Mouse (Mus musculus): ENCODE measurements around the gene Podnl1. TPM values are rescaled to one million over a fixed set of nuclear protein-coding genes. Genes with fewer than 3 reads are reported as not detected.

Gene Podnl1
- polyA plus RNA-seq, 1 experiment from 2014 or later: 0.12 TPM

- Histone ChIP-seq H3K9me3 (no peaks in the 10 kb centered on the region), H3K4me3 (no peak overlapping the region), H3K9ac (no peak overlapping the region), H3K4me2 (no peak overlapping the region), H3K4me1 (no peaks in the 10 kb centered on the region), H3K27me3 (replicated peaks) (peaks cover 25% of the 10 kb centered on the region), H3K27ac (replicated peaks) (no peak overlapping the region), H3K36me3 (peaks cover 17% of the 10 kb centered on the region)
- WGBS: 50% methylated on average over 8 of the region's 8 CpGs
- no peak for ATAC-seq (ENCODE audit: extremely low read depth, insufficient number of reproducible peaks, low FRiP score, low TSS enrichment)
Measured at GRCm38 (mm10) chr8:84128277-84128676, 2.5 kb downstream of the Podnl1 start.

DNA sequence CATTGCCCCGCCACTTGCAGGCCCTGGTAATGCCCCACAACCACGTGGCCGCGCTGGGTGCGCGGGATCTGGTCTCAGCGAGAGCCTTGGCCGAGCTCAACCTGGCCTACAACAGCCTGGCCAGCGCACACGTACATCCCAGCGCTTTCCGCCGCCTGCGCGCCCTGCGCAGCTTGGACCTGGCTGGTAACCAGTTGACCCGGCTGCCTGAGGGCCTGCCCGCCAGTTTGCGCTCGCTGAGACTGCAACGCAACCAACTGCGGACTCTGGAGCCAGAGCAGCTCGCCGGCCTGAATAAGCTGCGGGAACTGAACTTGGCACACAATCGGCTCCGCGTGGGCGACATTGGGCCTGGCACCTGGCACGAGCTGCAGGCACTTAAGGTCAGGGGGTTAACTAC is 5.0 kb downstream of the Podnl1 start:
- no peaks in the 10 kb centered on the region for H3K9me3 ChIP-seq
- H3K36me3 ChIP-seq: peaks cover 42% of the 10 kb centered on the region
- H3K4me3 ChIP-seq: no peak overlapping the region
- H3K27me3 ChIP-seq (replicated peaks): peaks cover 25% of the 10 kb centered on the region
- ATAC-seq (ENCODE audit: extremely low read depth, insufficient number of reproducible peaks, low FRiP score, low TSS enrichment): no peak
- no peak overlapping the region for H3K4me2 ChIP-seq
- H3K27ac ChIP-seq (replicated peaks): no peak overlapping the region
- H3K4me1 ChIP-seq: no peaks in the 10 kb centered on the region
- H3K9ac ChIP-seq: no peak overlapping the region; the same call in 1 of the 2 replicates
- 42% methylated on average over 30 of the region's 30 CpGs for WGBS

DNA sequence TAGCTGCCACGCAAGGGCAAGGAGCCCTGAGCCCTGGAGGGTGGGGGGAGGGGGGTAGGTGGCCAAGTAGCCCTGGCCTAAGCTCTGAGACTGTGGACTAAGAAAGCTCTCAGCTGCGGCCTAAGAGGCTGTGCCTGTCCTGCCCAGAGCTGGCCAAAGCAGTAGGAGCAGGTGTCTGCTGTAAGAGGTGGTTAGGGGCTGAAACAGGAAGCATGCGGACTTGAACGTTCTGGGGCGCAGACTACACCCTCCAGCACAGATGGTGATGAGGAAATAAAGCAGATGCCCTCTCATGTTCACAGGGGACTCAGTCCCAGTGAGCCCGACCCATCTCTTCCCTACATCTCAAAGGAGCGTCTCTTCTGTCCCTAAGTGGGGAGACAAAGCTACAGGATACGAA is 6.4 kb downstream of the Podnl1 start:
- Histone ChIP-seq H3K9ac (no peak overlapping the region), H3K27me3 (replicated peaks) (peaks cover 23% of the 10 kb centered on the region), H3K36me3 (peaks cover 56% of the 10 kb centered on the region), H3K4me3 (no peak overlapping the region), H3K9me3 (no peaks in the 10 kb centered on the region), H3K27ac (replicated peaks) (no peak overlapping the region), H3K4me2 (no peak overlapping the region), H3K4me1 (no peaks in the 10 kb centered on the region)
- WGBS: 73% methylated on average over 8 of the region's 8 CpGs
- no peak for ATAC-seq (ENCODE audit: extremely low read depth, insufficient number of reproducible peaks, low FRiP score, low TSS enrichment)

GRCm38 (mm10) chr8:84137848-84138247 is 12.1 kb downstream of the Podnl1 start:
- Histone ChIP-seq H3K4me1 (no peaks in the 10 kb centered on the region), H3K27ac (replicated peaks) (no peak overlapping the region), H3K27me3 (replicated peaks) (no peaks in the 10 kb centered on the region), H3K4me2 (no peak overlapping the region), H3K9me3 (no peaks in the 10 kb centered on the region), H3K4me3 (no peak overlapping the region), H3K9ac (no peak overlapping the region), H3K36me3 (peaks cover 100% of the 10 kb centered on the region)
- 85% methylated on average over 3 of the region's 3 CpGs for WGBS
- no peak for ATAC-seq (ENCODE audit: extremely low read depth, insufficient number of reproducible peaks, low FRiP score, low TSS enrichment)

- Histone ChIP-seq H3K9ac (no peak overlapping the region), H3K4me2 (no peak overlapping the region), H3K4me1 (peaks cover 4% of the 10 kb centered on the region; the same call in 1 of the 2 replicates), H3K4me3 (no peak overlapping the region), H3K27ac (replicated peaks) (no peak overlapping the region), H3K27me3 (replicated peaks) (no peaks in the 10 kb centered on the region), H3K9me3 (no peaks in the 10 kb centered on the region), H3K36me3 (peaks cover 86% of the 10 kb centered on the region)
- no peak for ATAC-seq (ENCODE audit: extremely low read depth, insufficient number of reproducible peaks, low FRiP score, low TSS enrichment)
- WGBS: 81% methylated on average over 4 of the region's 4 CpGs
Measured at GRCm38 (mm10) chr8:84140838-84141237, 15.0 kb downstream of the Podnl1 start.

GRCm38 (mm10) chr8:84144636-84145245 is 19.0 kb downstream of the Podnl1 start:
- H3K36me3 ChIP-seq: peaks cover 47% of the 10 kb centered on the region
- no peak for ATAC-seq (ENCODE audit: extremely low read depth, insufficient number of reproducible peaks, low FRiP score, low TSS enrichment)
- no peak overlapping the region for H3K9ac ChIP-seq
- no peak overlapping the region for H3K4me3 ChIP-seq
- no peak overlapping the region for H3K27ac ChIP-seq (replicated peaks)
- peaks cover 27% of the 10 kb centered on the region for H3K4me1 ChIP-seq
- no peaks in the 10 kb centered on the region for H3K27me3 ChIP-seq (replicated peaks)
- no peak overlapping the region for H3K4me2 ChIP-seq
- WGBS: 83% methylated on average over 8 of the region's 8 CpGs
- H3K9me3 ChIP-seq: no peaks in the 10 kb centered on the region

GRCm38 (mm10) chr8:84147324-84147766 is 21.6 kb downstream of the Podnl1 start:
- Histone ChIP-seq H3K4me2 (peak overlapping the region; percentile 97), H3K4me3 (peak overlapping the region; percentile 82), H3K4me1 (peaks cover 27% of the 10 kb centered on the region), H3K36me3 (peaks cover 21% of the 10 kb centered on the region), H3K9me3 (no peaks in the 10 kb centered on the region), H3K27ac (replicated peaks) (0 out of 2 replicates have a peak overlapping the region, but pooled peaks have one; percentile 20), H3K27me3 (replicated peaks) (no peaks in the 10 kb centered on the region), H3K9ac (peak overlapping the region; percentile 97)
- peak; percentile 23; the same call in 1 of the 2 replicates for ATAC-seq (ENCODE audit: extremely low read depth, insufficient number of reproducible peaks, low FRiP score, low TSS enrichment)
- 7% methylated on average over 14 of the region's 14 CpGs for WGBS

DNA sequence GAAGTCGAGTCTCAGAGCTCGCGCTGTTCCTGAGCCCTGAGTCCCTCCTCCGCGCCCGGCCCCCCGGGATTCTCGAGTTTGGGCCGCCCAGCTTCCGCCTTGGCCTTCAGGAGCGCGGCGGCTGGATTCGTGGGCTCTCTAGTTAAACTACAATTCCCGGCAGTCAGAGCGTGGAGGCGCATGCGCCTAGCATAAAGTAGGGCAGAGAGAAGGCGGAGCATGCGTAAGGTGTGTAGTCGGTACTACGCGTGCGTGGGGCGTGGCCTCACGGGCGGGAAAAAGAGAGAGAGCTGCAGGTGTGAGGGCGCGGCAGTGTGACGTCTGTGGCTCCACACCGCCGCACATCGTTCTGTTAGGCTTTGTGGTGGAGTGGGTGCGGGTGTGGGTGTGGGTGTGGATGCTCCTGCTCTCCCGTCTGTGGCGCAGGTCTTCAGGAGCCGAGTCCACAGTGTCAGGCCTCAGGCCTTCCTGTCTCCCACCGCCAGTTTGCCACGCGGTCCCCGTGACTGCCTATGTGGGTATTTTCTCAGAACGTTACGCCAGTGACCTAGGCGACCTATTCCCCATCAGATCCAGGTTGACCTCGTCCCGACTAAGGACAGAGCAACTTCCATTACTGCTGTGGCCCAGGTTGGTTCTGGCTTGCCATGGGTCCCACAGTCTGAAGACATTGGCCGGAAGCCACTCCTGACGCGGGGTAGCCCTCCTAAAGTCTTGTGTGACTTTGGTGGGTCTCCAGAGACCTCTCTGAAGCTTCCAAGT is 22.2 kb downstream of the Podnl1 start, which contains the start of the genes Cc2d1a and 4930432K21Rik:
Gene Cc2d1a, minus strand, starts transcription at position 168 of the 762 bp plus-strand sequence.
Gene 4930432K21Rik, plus strand, starts transcription at position 257 of the 762 bp plus-strand sequence.
- Histone ChIP-seq H3K27me3 (replicated peaks) (no peaks in the 10 kb centered on the region), H3K9me3 (no peaks in the 10 kb centered on the region), H3K4me3 (peak within 1 kb of the TSS; percentile 82), H3K9ac (peak within 1 kb of the TSS; percentile 97), H3K36me3 (peaks cover 15% of the 10 kb centered on the region), H3K4me1 (peaks cover 27% of the 10 kb centered on the region), H3K4me2 (peak within 1 kb of the TSS; percentile 97), H3K27ac (replicated peaks) (0 out of 2 replicates have a peak within 1 kb of the TSS, but pooled peaks have one; percentile 20)
- peak; percentile 88 for ATAC-seq (ENCODE audit: extremely low read depth, insufficient number of reproducible peaks, low FRiP score, low TSS enrichment)
- WGBS: 16% methylated on average over 49 of the region's 49 CpGs

GRCm38 (mm10) chr8:84148531-84148850 is 22.7 kb downstream of the Podnl1 start:
- Histone ChIP-seq H3K27ac (replicated peaks) (no peak overlapping the region), H3K27me3 (replicated peaks) (no peaks in the 10 kb centered on the region), H3K4me1 (peaks cover 27% of the 10 kb centered on the region), H3K9me3 (no peaks in the 10 kb centered on the region), H3K4me3 (peak overlapping the region; percentile 82), H3K36me3 (peaks cover 10% of the 10 kb centered on the region), H3K4me2 (peak overlapping the region; percentile 97), H3K9ac (peak overlapping the region; percentile 50; the same call in 1 of the 2 replicates)
- no peak for ATAC-seq (ENCODE audit: extremely low read depth, insufficient number of reproducible peaks, low FRiP score, low TSS enrichment)
- WGBS: 61% methylated on average over 5 of the region's 5 CpGs

DNA sequence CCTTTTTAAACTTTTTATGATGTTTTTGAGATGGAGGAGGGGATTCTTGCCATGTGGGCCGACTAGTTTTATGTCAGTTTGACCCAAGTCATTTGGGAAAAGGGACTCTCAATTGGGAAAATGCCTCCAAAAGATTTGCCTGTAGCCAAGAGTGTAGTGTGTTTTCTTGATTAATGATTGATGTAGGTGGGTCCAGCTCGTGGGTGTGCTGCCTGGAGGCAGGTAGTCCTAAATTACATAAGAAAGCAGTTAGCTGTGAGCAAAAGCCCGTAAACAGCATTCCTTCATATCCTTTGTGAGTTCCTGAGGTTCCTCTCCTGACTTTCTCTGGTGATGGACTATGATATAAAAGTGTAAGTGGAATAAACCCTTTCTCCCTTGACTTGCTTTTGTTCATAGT is 23.4 kb downstream of the Podnl1 start:
- Histone ChIP-seq H3K27ac (replicated peaks) (no peak overlapping the region), H3K9ac (no peak overlapping the region), H3K4me1 (peaks cover 27% of the 10 kb centered on the region), H3K4me3 (no peak overlapping the region), H3K36me3 (peaks cover 3% of the 10 kb centered on the region), H3K9me3 (no peaks in the 10 kb centered on the region), H3K27me3 (replicated peaks) (no peaks in the 10 kb centered on the region), H3K4me2 (no peak overlapping the region)
- no peak for ATAC-seq (ENCODE audit: extremely low read depth, insufficient number of reproducible peaks, low FRiP score, low TSS enrichment)
- WGBS: 76% methylated on average over 3 of the region's 3 CpGs

GRCm38 (mm10) chr8:84157620-84158019 is 31.8 kb downstream of the Podnl1 start:
- Histone ChIP-seq H3K9ac (no peak overlapping the region), H3K27me3 (replicated peaks) (no peaks in the 10 kb centered on the region), H3K36me3 (peaks cover 8% of the 10 kb centered on the region), H3K9me3 (no peaks in the 10 kb centered on the region), H3K4me3 (no peak overlapping the region), H3K4me1 (no peaks in the 10 kb centered on the region), H3K4me2 (no peak overlapping the region), H3K27ac (replicated peaks) (no peak overlapping the region)
- WGBS: 76% methylated on average over 4 of the region's 4 CpGs
- no peak for ATAC-seq (ENCODE audit: extremely low read depth, insufficient number of reproducible peaks, low FRiP score, low TSS enrichment)
